Mouse (Mus musculus): ENCODE results near the gene Cnot3.

DNA sequence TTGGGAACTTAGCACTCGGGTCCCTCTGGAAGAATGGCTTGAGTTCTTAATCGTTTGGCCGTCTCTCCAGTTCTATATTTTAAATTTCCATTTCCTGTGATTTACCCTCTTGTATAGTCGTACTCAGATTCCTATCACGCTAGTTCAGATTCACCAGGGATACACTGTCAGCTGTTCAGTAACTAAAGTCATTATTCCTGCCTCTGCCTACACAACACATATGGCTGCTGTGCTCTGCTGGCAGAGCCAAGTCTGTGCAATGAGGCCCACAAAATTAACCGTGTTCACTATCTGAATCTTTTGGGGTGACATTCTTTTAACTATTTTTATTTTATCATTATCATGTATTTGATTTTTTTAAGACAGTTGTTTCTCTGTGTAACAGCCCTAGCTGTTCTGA is 53.4 kb downstream of the Cnot3 start:
- TF ChIP-seq CTCF (IDR thresholded peaks at IDR 0.05; ENCODE audit: control insufficient read depth, insufficient read depth, insufficient read length): no peak
- no peak for TF ChIP-seq CEBPB (IDR thresholded peaks at IDR 0.05; ENCODE audit: low read depth)
- TF ChIP-seq USF1 (IDR thresholded peaks at IDR 0.05; ENCODE audit: low read depth): no peak
- no peak for TF ChIP-seq MAX (IDR thresholded peaks at IDR 0.05)
- TF ChIP-seq MYOG (IDR thresholded peaks at IDR 0.05; ENCODE audit: control insufficient read depth, extremely low read depth, insufficient read length): no peak
- no peak for TF ChIP-seq MYOD1 (IDR thresholded peaks at IDR 0.05; ENCODE audit: control insufficient read depth, insufficient read length, low read depth)

Data from C2C12 (cell line).